8 mouse cellular contexts compared by ENCODE assay signal in the genomic region with DNA sequence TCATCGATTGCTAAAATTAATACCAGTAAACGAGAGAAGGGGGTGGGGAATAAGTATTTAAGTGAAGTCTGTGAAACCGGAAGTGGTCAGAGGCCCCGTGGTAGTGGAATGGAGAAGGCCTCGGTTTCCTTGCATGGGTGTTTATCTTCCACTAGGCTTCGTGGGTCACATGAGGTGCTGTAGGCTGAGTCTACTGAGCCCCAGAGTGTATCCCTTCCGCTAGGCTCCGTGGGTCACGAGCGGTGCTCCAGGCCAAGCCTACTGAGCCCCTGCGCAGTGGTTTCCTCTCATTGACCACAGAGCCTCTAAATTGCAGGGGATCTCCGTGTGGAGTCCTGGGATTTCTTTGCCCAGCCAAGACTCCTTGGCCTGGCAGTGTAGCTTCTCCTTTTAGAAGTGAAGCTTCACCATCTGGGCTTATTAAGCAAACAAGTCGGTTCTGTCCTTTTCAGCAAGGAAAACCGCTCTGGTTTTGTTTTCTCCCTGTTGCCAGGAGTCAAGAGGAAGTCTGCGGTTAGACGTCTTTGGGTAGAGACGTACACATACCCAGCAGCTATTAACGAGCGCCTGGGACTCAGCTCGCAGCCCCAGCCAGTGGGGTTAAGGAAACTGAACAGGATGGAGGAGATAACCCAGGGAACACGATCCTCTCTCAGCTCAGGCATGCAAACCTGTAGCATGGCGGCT.
A peak's percentile ranks its signal among the peaks of the same experiment; 100 is the strongest.
DNase-seq lines count a peak whose midpoint lies in the region; ATAC-seq lines count a peak whose summit lies in the region.

No protein-coding gene starts in this region.

- ATAC-seq in liver, embryonic 16.5 days (ENCODE audit: low read depth) = peak; percentile 56
- ATAC-seq in midbrain, embryonic 16.5 days = no peak

- no peaks in the 10 kb centered on the region; the same call in 1 of the 2 replicates for H3K4me1 ChIP-seq in liver, embryonic 16.5 days (ENCODE audit: control insufficient read depth, low read depth, low read length)
- H3K4me1 ChIP-seq in midbrain, embryonic 16.5 days (ENCODE audit: control insufficient read depth, insufficient read depth, low read length) = 0 out of 2 replicates have a peak, but pooled peaks cover 2% of the 10 kb centered on the region

- 16% methylated on average over 22 of the region's 22 CpGs for WGBS in liver, embryonic 16.5 days (ENCODE audit: insufficient replicate concordance)
- WGBS in midbrain, embryonic 16.5 days = 76% methylated on average over 22 of the region's 22 CpGs

- no peaks in the 10 kb centered on the region for H3K36me3 ChIP-seq in liver, embryonic 16.5 days (ENCODE audit: control insufficient read depth, insufficient read depth)
- H3K36me3 ChIP-seq in splenic B cell, adult 2 months (ENCODE audit: control insufficient read depth, insufficient read depth, low read length, poor library complexity, severe bottlenecking) = no peaks in the 10 kb centered on the region
- H3K36me3 ChIP-seq in midbrain, embryonic 16.5 days (ENCODE audit: control insufficient read depth, insufficient read depth, low read length) = no peaks in the 10 kb centered on the region

- intact Hi-C loops in heart, postnatal 10 days (cut with DNase I) = no loop called here

- H3K9me3 ChIP-seq in liver, embryonic 16.5 days (replicated peaks; ENCODE audit: control insufficient read depth, low read length) = no peaks in the 10 kb centered on the region
- no peaks in the 10 kb centered on the region for H3K9me3 ChIP-seq in midbrain, embryonic 16.5 days (replicated peaks; ENCODE audit: control insufficient read depth, low read length, poor library complexity, severe bottlenecking)

- H3K27ac ChIP-seq in liver, embryonic 16.5 days (ENCODE audit: low read length) = peak overlapping the region; percentile 7; the same call in 1 of the 2 replicates
- no peak overlapping the region for H3K27ac ChIP-seq in midbrain, embryonic 16.5 days (ENCODE audit: low read length)

- peak; percentile 60 for DNase-seq in heart, adult 8-10 months (ENCODE audit: low spot score)
- no peak for DNase-seq in heart, postnatal 10 days
- DNase-seq in brain, adult 2 months (ENCODE audit: low read depth, low spot score) = peak; percentile 30
- peak; percentile 91 for DNase-seq in splenic B cell, adult 2 months (ENCODE audit: low read depth, low spot score)
- DNase-seq in retina, postnatal 1 day = no peak
- DNase-seq in cerebellum, adult 9-10 months = no peak

- H3K4me3 ChIP-seq in liver, embryonic 16.5 days (ENCODE audit: low read depth, low read length) = no peak overlapping the region
- no peak overlapping the region for H3K4me3 ChIP-seq in midbrain, embryonic 16.5 days (ENCODE audit: low read depth, low read length)

- H3K27me3 ChIP-seq in liver, embryonic 16.5 days (ENCODE audit: control insufficient read depth, insufficient read depth, low read depth, low read length) = peaks cover 6% of the 10 kb centered on the region; the same call in 1 of the 2 replicates
- no peaks in the 10 kb centered on the region for H3K27me3 ChIP-seq in splenic B cell, adult 2 months (ENCODE audit: control insufficient read depth, insufficient read depth, low read length, poor library complexity, severe bottlenecking)
- H3K27me3 ChIP-seq in midbrain, embryonic 16.5 days (ENCODE audit: control insufficient read depth, insufficient read depth, low read depth, low read length) = 0 out of 2 replicates have a peak, but pooled peaks cover 3% of the 10 kb centered on the region

- no peak overlapping the region for H3K4me2 ChIP-seq in liver, embryonic 16.5 days (ENCODE audit: low read depth, low read length)
- H3K4me2 ChIP-seq in midbrain, embryonic 16.5 days (ENCODE audit: low read length) = no peak overlapping the region

- H3K9ac ChIP-seq in liver, embryonic 16.5 days (ENCODE audit: low read depth, low read length) = no peak overlapping the region
- no peak overlapping the region for H3K9ac ChIP-seq in midbrain, embryonic 16.5 days (ENCODE audit: low read depth, low read length)

Comparison
In these comparisons a context has a peak if more than half of its experiments do, and no peak if none do; other contexts are left out.
1. DNase-seq: peak in heart, adult 8-10 months (single experiment), brain, adult 2 months (single experiment) and splenic B cell, adult 2 months (single experiment); none in heart, postnatal 10 days (0 of 2), retina, postnatal 1 day (single experiment) and cerebellum, adult 9-10 months (single experiment).